Mouse (Mus musculus) G1E (cell line): ENCODE data around the gene Iqsec2.

Source experiments
- CTCF ChIP-seq: IDR thresholded peaks from 2 replicates; pipeline ENCODE4 v1.5.1; 2012; ENCODE audit warnings: low read depth, low read length, inconsistent platforms, mixed read lengths
- GATA1 ChIP-seq: IDR thresholded peaks from 2 replicates; pipeline ENCODE4 v1.6.1; 2012; ENCODE audit warnings: borderline replicate concordance, low read length, inconsistent platforms, mixed read lengths
- GATA2 ChIP-seq: IDR thresholded peaks from 2 replicates; pipeline ENCODE4 v1.6.1; 2012; ENCODE audit warnings: low read depth, low read length, inconsistent platforms, borderline replicate concordance
- POLR2AphosphoS5 ChIP-seq: IDR thresholded peaks from 2 replicates; pipeline ENCODE4 v1.6.1; 2012; ENCODE audit warnings: low read depth, low read length, inconsistent platforms; ENCODE audit not compliant: insufficient replicate concordance
- TAL1 ChIP-seq: conservative IDR thresholded peaks from 2 replicates; pipeline ENCODE4 v1.6.1; 2012; ENCODE audit warnings: low read depth, low read length, inconsistent platforms, mixed read lengths

GRCm38 (mm10) chrX:152132029-152132428 lies 12.0 kb upstream of the Iqsec2 start:
- TF ChIP-seq CTCF (no peak), TAL1 (no peak), POLR2AphosphoS5 (no peak), GATA1 (no peak), GATA2 (no peak)
